Mouse (Mus musculus) stomach, postnatal 0 days (tissue): ENCODE results near the gene Omp. TPM values are rescaled to one million over a fixed set of nuclear protein-coding genes. Genes with fewer than 3 reads are reported as not detected.

Experiments
- ATAC-seq: fragments of 200-750 bp; cut with Nextera tagmentation; 2 replicates; pipeline ENCODE4 v1.8.0; 2017; ENCODE audit not compliant: low FRiP score, low TSS enrichment
- DNase-seq: peaks from one replicate; pipeline ENCODE4 v3.0.0-alpha.2; 2016; ENCODE audit warnings: low spot score
- H3K27ac ChIP-seq: fragments of 300-500 bp; sonication (generic); replicated peaks from 2 replicates; pipeline ENCODE4 v1.5.1; 2014; ENCODE audit warnings: mild to moderate bottlenecking, control low read depth
- H3K27me3 ChIP-seq: fragments of 300-500 bp; sonication (generic); 2 replicates; pipeline ENCODE4 v1.6.1; 2014; ENCODE audit warnings: low read length; ENCODE audit not compliant: control insufficient read depth, insufficient read depth
- H3K36me3 ChIP-seq: fragments of 300-500 bp; sonication (generic); 2 replicates; pipeline ENCODE4 v1.6.1; 2014; ENCODE audit warnings: low read length, mixed read lengths; ENCODE audit not compliant: control insufficient read depth, insufficient read depth
- H3K4me1 ChIP-seq: fragments of 300-500 bp; sonication (generic); replicated peaks from 2 replicates; pipeline ENCODE4 v1.6.1; 2014; ENCODE audit warnings: antibody characterized with exemption; ENCODE audit not compliant: control insufficient read depth, insufficient read depth
- H3K4me2 ChIP-seq: fragments of 300-500 bp; sonication (generic); replicated peaks from 2 replicates; pipeline ENCODE4 v1.6.1; 2014; ENCODE audit warnings: low read depth, mild to moderate bottlenecking, control low read depth, moderate library complexity
- H3K4me3 ChIP-seq: fragments of 300-500 bp; sonication (generic); 2 replicates; pipeline ENCODE4 v1.5.1; 2014; ENCODE audit warnings: low read depth, low read length, control low read depth
- H3K9ac ChIP-seq: fragments of 300-500 bp; sonication (generic); 2 replicates; pipeline ENCODE4 v1.6.1; 2014; ENCODE audit warnings: mild to moderate bottlenecking, low read length, control low read depth, mixed read lengths
- H3K9me3 ChIP-seq: fragments of 300-500 bp; sonication (generic); 2 replicates; pipeline ENCODE4 v1.6.1; 2016; ENCODE audit warnings: low read length; ENCODE audit not compliant: control insufficient read depth
- CTCF ChIP-seq: IDR thresholded peaks from 2 replicates; pipeline ENCODE4 v1.5.1; 2016; ENCODE audit warnings: antibody characterized with exemption, low read depth, mild to moderate bottlenecking, moderate library complexity
- EP300 ChIP-seq: optimal IDR thresholded peaks from 2 replicates; pipeline ENCODE3; 2016; ENCODE audit warnings: antibody characterized with exemption
- WGBS: fragments of 180-500 bp; shearing (Covaris S2); extraction: QIAGEN DNeasy Blood & Tissue Kit; methylation state at CpG from one replicate; pipeline ENCODE4 v1.1.7; 2014; 5-methylcytosine and 5-hydroxymethylcytosine counted together
- polyA plus RNA-seq: library from polyadenylated mRNA; unstranded; fragments of >200 nt; fragmentation: Nextera tagmentation; extraction: Ambion mirVana; gene quantifications from 2 replicates; pipeline ENCODE4 v1.2.1, GENCODE M21; 2015

The Omp gene
- polyA plus RNA-seq, 1 experiment from 2014 or later: 0.65 TPM

DNA sequence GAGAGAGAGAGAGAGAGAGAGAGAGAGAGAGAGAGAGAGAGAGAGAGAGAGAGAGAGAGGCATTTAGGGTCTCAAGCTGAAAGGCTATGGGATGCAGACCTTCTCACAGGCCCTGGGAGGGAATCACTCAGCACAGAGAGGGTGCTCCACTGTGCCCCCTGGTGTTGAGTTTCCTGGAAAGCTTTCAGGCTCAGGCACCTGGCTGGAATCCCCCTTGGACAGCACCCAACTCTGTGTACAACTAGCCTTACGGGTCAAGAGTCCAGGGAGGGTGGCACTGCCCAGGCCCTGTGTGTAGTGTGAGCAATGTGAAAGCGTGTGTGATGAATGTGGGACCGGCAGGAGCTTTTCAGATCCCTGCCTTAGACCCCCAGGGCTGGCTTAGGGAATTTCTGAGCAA lies 4.1 kb downstream of the Omp start:
- Histone ChIP-seq H3K9me3 (no peaks in the 10 kb centered on the region), H3K4me2 (no peak overlapping the region), H3K9ac (no peak overlapping the region), H3K36me3 (no peaks in the 10 kb centered on the region), H3K27me3 (no peaks in the 10 kb centered on the region), H3K4me3 (no peak overlapping the region), H3K27ac (no peak overlapping the region), H3K4me1 (peaks cover 3% of the 10 kb centered on the region; the same call in 1 of the 2 replicates)
- 54% methylated on average over 3 of the region's 3 CpGs for WGBS
- TF ChIP-seq EP300: no peak
- peak; percentile 62 for TF ChIP-seq CTCF
- ATAC-seq (no peak), DNase-seq (peak; percentile 70)

DNA sequence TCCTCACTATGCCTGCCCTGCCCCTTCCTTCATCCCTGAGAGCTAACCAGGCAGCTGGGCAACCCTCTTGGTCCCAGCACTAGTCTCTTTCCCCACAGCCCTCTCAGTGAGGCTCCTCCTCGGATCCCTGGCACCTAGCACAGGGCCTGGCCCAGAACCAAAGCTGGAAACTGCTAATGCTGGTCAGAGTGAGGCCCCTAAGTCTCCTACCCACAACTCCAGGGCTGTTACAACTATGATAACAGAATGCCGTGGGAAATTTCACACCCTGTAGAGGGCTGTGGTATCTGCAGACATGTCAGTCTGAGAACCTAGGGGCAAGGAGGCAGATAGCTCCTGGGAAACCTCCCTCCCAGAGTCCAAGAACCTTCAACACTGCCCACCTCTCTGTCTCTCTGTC lies 4.7 kb downstream of the Omp start:
- Histone ChIP-seq H3K9me3 (no peaks in the 10 kb centered on the region), H3K27ac (no peak overlapping the region), H3K4me3 (no peak overlapping the region), H3K4me2 (no peak overlapping the region), H3K36me3 (no peaks in the 10 kb centered on the region), H3K4me1 (peaks cover 3% of the 10 kb centered on the region; the same call in 1 of the 2 replicates), H3K27me3 (no peaks in the 10 kb centered on the region), H3K9ac (no peak overlapping the region)
- DNase-seq (no peak), ATAC-seq (no peak)
- no peak for TF ChIP-seq CTCF
- TF ChIP-seq EP300: no peak
- WGBS: 22% methylated on average over 2 of the region's 2 CpGs

DNA sequence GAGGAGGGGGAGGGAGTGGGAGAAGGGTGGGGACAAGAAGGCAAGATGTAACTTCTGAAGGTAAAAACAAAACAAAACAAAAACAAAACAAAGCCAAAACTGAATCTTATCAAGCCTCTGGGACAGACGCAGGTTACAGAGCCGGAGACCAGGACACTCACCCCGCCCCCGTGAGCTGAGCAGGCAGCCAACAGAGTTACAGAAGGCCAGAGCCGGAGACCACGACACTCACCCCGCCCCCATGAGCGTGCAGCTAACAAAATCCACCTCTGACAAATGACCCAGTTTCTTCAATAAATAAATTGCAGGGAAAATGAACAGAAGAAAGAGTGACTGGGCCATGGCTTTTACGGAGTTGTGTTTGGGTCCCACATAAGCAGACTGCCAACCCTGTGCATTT lies 6.1 kb downstream of the Omp start:
- DNase-seq (no peak), ATAC-seq (no peak)
- no peak for TF ChIP-seq EP300
- no peak for TF ChIP-seq CTCF
- WGBS: 23% methylated on average over 9 of the region's 9 CpGs
- no peaks in the 10 kb centered on the region for H3K27me3 ChIP-seq
- H3K9me3 ChIP-seq: no peaks in the 10 kb centered on the region
- peaks cover 3% of the 10 kb centered on the region; the same call in 1 of the 2 replicates for H3K4me1 ChIP-seq
- H3K9ac ChIP-seq: no peak overlapping the region
- H3K27ac ChIP-seq: no peak overlapping the region
- H3K4me3 ChIP-seq: no peak overlapping the region
- no peaks in the 10 kb centered on the region for H3K36me3 ChIP-seq
- H3K4me2 ChIP-seq: no peak overlapping the region; the same call in 1 of the 2 replicates

DNA sequence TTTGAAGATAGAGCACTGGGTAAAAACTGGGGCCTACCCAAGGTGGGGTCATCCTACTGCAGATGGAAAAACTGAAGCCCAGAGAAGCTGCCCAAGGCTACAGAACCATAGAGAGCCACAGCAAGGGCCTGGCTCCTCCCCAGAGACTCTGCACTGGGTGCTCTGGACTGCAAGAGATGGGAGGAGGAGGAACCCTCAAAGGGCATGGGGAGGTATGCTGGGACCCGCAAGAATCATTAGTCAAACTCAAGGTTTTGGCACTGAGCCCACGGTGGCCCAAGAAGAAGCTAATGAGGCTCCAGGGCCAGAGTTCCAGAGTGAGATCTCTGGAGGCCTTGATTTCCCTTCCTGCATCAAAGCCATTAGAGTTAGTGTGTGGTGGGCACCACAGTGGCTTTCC lies 7.3 kb downstream of the Omp start:
- Histone ChIP-seq H3K27ac (no peak overlapping the region), H3K9ac (no peak overlapping the region), H3K9me3 (no peaks in the 10 kb centered on the region), H3K4me3 (no peak overlapping the region), H3K27me3 (no peaks in the 10 kb centered on the region), H3K4me2 (no peak overlapping the region), H3K4me1 (peaks cover 3% of the 10 kb centered on the region; the same call in 1 of the 2 replicates), H3K36me3 (no peaks in the 10 kb centered on the region)
- no peak for TF ChIP-seq CTCF
- TF ChIP-seq EP300: no peak
- no peak for ATAC-seq
- 37% methylated on average over 2 of the region's 2 CpGs for WGBS
- no peak for DNase-seq

DNA sequence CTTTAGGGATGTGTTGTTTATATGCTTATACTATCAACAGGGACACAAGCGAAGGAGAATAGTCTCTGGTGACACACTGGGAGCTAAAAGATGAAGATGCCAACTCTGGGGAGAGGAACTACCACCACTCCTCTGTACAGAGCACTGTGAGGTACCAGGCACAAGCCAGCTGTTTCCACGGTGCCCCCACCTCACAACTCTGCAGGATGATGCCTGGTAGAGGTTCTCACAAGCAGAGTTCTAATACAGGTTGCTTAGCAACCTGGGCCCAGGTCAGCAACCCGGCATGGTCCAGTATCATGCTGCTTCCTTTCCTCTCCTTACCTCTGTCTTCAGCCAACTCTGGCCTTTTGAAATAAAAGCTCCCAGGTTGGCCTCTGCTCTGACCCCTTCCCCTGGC lies 7.7 kb downstream of the Omp start:
- H3K4me3 ChIP-seq: no peak overlapping the region
- no peak overlapping the region for H3K4me2 ChIP-seq
- whole genome bisulfite sequencing: 50% methylated on average over 3 of the region's 3 CpGs
- H3K27me3 ChIP-seq: no peaks in the 10 kb centered on the region
- H3K27ac ChIP-seq: no peak overlapping the region
- no peak for TF ChIP-seq EP300
- TF ChIP-seq CTCF: no peak
- no peak for ATAC-seq
- no peak for DNase-seq
- no peaks in the 10 kb centered on the region for H3K9me3 ChIP-seq
- no peak overlapping the region for H3K9ac ChIP-seq
- H3K4me1 ChIP-seq: peaks cover 3% of the 10 kb centered on the region; the same call in 1 of the 2 replicates
- H3K36me3 ChIP-seq: no peaks in the 10 kb centered on the region

DNA sequence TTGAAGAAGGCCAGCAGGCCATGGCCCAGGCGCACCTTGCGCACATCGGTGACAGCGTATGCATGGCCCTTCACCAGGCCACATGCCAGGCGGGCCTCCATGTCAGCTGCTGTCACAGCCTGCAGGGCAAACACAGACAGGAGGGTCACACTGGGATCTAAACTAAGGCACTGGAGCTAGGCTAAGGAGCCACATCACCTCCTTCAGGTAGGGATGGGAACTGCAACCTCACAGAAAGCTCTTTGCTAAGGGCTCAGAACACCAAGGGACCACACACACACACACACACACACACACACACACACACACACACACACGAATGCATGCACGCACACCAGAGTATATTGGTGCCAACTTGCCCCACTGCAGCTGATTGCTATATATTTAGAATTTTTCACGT lies 13.6 kb downstream of the Omp start:
- no peak for ATAC-seq
- Histone ChIP-seq H3K36me3 (no peaks in the 10 kb centered on the region), H3K4me3 (no peak overlapping the region), H3K27me3 (no peaks in the 10 kb centered on the region), H3K4me2 (no peak overlapping the region), H3K4me1 (no peaks in the 10 kb centered on the region), H3K27ac (no peak overlapping the region), H3K9ac (no peak overlapping the region), H3K9me3 (no peaks in the 10 kb centered on the region)
- 96% methylated on average over 8 of the region's 8 CpGs for WGBS
- DNase-seq: no peak
- TF ChIP-seq EP300 (no peak), CTCF (peak; percentile 46)
